Mouse (Mus musculus): ENCODE results near the gene Slc24a1. TPM values are rescaled to one million over a fixed set of nuclear protein-coding genes. Genes with fewer than 3 reads are reported as not detected.

Slc24a1 gene
- polyA plus RNA-seq, 1 experiment, result not detected

DNA sequence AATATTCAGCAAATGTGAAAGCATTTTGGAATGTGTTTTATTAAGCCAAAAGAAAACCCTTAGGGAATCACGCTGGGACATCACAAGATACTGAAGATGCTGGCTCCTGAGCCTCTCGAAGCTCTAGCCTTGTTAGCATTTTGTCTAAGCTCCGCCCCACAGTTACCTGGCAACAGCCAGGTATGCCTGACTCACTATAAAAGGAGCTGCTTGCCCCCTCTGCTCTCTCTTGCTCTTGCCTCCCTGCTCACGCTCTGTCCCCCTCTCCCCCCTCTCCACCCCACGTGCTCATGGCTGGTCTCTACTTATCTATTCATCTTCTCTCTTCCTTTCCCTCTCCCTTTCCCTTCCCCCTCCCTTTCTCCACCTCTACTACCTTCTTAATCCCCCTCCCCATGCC lies 648 bp upstream of the Slc24a1 start:
- DNase-seq, result no peak
- no peak overlapping the region for H3K4me3 ChIP-seq (ENCODE audit: insufficient read depth, low read depth, low read length)
- TF ChIP-seq CTCF (conservative IDR thresholded peaks at IDR 0.05; ENCODE audit: insufficient read depth, insufficient read length, low read depth, low read length), result no peak
- no peak for TF ChIP-seq POLR2A (IDR thresholded peaks at IDR 0.05; ENCODE audit: low read depth, low read length)
- H3K4me1 ChIP-seq (ENCODE audit: control insufficient read depth, insufficient read depth, low read length), result no peaks in the 10 kb centered on the region
- H3K36me3 ChIP-seq (ENCODE audit: control insufficient read depth, insufficient read depth, low read length), result no peaks in the 10 kb centered on the region
- WGBS, result 26% methylated on average over 5 of the region's 5 CpGs
- H3K27ac ChIP-seq (ENCODE audit: insufficient read depth, low read depth, low read length), result no peak overlapping the region
- no peaks in the 10 kb centered on the region for H3K27me3 ChIP-seq (replicated peaks; ENCODE audit: control insufficient read depth, insufficient read depth, low read length)

- Histone ChIP-seq H3K4me3 (ENCODE audit: insufficient read depth, low read depth, low read length) (no peak overlapping the region), H3K27me3 (replicated peaks; ENCODE audit: control insufficient read depth, insufficient read depth, low read length) (no peaks in the 10 kb centered on the region), H3K27ac (ENCODE audit: insufficient read depth, low read depth, low read length) (no peak overlapping the region), H3K4me1 (ENCODE audit: control insufficient read depth, insufficient read depth, low read length) (no peaks in the 10 kb centered on the region; the same call in 1 of the 2 replicates), H3K36me3 (ENCODE audit: control insufficient read depth, insufficient read depth, low read length) (no peaks in the 10 kb centered on the region)
- 83% methylated on average over 9 of the region's 9 CpGs for WGBS
- no peak for TF ChIP-seq POLR2A (IDR thresholded peaks at IDR 0.05; ENCODE audit: low read depth, low read length)
- TF ChIP-seq CTCF (conservative IDR thresholded peaks at IDR 0.05; ENCODE audit: insufficient read depth, insufficient read length, low read depth, low read length), result no peak
- no peak for DNase-seq
Observed at GRCm38 (mm10) chr9:64947483-64948095, 3.8 kb downstream of the Slc24a1 start.

GRCm38 (mm10) chr9:64943997-64944396 lies 7.4 kb downstream of the Slc24a1 start:
- no peak for DNase-seq
- no peak overlapping the region for H3K27ac ChIP-seq (ENCODE audit: insufficient read depth, low read depth, low read length)
- no peaks in the 10 kb centered on the region for H3K36me3 ChIP-seq (ENCODE audit: control insufficient read depth, insufficient read depth, low read length)
- no peaks in the 10 kb centered on the region for H3K27me3 ChIP-seq (replicated peaks; ENCODE audit: control insufficient read depth, insufficient read depth, low read length)
- WGBS, result 40% methylated on average over 11 of the region's 11 CpGs
- H3K4me3 ChIP-seq (ENCODE audit: insufficient read depth, low read depth, low read length), result no peak overlapping the region
- H3K4me1 ChIP-seq (ENCODE audit: control insufficient read depth, insufficient read depth, low read length), result no peaks in the 10 kb centered on the region; the same call in 1 of the 2 replicates
- no peak for TF ChIP-seq CTCF (conservative IDR thresholded peaks at IDR 0.05; ENCODE audit: insufficient read depth, insufficient read length, low read depth, low read length)
- no peak for TF ChIP-seq POLR2A (IDR thresholded peaks at IDR 0.05; ENCODE audit: low read depth, low read length)

- H3K36me3 ChIP-seq (ENCODE audit: control insufficient read depth, insufficient read depth, low read length), result no peaks in the 10 kb centered on the region
- no peak for DNase-seq
- H3K4me3 ChIP-seq (ENCODE audit: insufficient read depth, low read depth, low read length), result no peak overlapping the region
- no peak for TF ChIP-seq POLR2A (IDR thresholded peaks at IDR 0.05; ENCODE audit: low read depth, low read length)
- no peak overlapping the region for H3K27ac ChIP-seq (ENCODE audit: insufficient read depth, low read depth, low read length)
- 89% methylated on average over 4 of the region's 4 CpGs for WGBS
- H3K4me1 ChIP-seq (ENCODE audit: control insufficient read depth, insufficient read depth, low read length), result no peaks in the 10 kb centered on the region; the same call in 1 of the 2 replicates
- no peaks in the 10 kb centered on the region for H3K27me3 ChIP-seq (replicated peaks; ENCODE audit: control insufficient read depth, insufficient read depth, low read length)
Observed at GRCm38 (mm10) chr9:64941650-64942049, 9.8 kb downstream of the Slc24a1 start.

DNA sequence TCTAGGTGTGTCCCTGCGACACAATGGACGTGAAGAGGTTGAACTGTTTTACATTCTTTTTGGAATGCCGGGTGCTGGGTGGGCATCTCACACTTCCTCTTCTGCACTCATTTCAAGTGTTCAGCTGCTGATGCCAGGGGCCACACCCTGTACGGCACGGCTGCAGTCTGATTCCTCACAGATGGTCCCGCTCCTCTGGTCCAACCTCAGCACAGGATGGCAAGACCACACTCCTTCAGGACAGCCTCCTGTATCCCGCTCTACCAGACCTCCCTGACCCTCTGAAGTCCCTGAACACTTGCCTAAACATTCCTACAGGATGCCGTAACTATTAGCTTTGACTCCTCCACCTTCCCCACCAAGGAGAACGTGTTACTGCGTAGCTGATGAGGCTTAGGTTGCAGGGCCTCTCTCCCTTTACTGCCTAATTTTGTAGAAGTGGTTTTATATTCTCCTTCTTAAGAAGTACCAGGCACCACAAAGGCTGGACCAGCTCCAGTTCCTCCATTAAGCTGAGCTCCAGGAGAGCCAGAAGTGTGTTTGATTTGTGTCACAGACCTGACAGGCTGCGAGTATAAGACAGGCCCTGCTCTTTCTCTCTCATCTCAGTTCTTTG lies 10.6 kb downstream of the Slc24a1 start:
- no peak for DNase-seq
- H3K4me3 ChIP-seq (ENCODE audit: insufficient read depth, low read depth, low read length), result no peak overlapping the region
- WGBS, result 73% methylated on average over 11 of the region's 11 CpGs
- H3K4me1 ChIP-seq (ENCODE audit: control insufficient read depth, insufficient read depth, low read length), result no peaks in the 10 kb centered on the region; the same call in 1 of the 2 replicates
- H3K27me3 ChIP-seq (replicated peaks; ENCODE audit: control insufficient read depth, insufficient read depth, low read length), result no peaks in the 10 kb centered on the region
- H3K36me3 ChIP-seq (ENCODE audit: control insufficient read depth, insufficient read depth, low read length), result no peaks in the 10 kb centered on the region
- H3K27ac ChIP-seq (ENCODE audit: insufficient read depth, low read depth, low read length), result no peak overlapping the region
- no peak for TF ChIP-seq POLR2A (IDR thresholded peaks at IDR 0.05; ENCODE audit: low read depth, low read length)
- no peak for TF ChIP-seq CTCF (conservative IDR thresholded peaks at IDR 0.05; ENCODE audit: insufficient read depth, insufficient read length, low read depth, low read length)

GRCm38 (mm10) chr9:64939790-64940189 lies 11.6 kb downstream of the Slc24a1 start:
- DNase-seq, result no peak
- H3K4me3 ChIP-seq (ENCODE audit: insufficient read depth, low read depth, low read length), result no peak overlapping the region
- WGBS, result 83% methylated on average over 2 of the region's 2 CpGs
- H3K4me1 ChIP-seq (ENCODE audit: control insufficient read depth, insufficient read depth, low read length), result no peaks in the 10 kb centered on the region
- H3K36me3 ChIP-seq (ENCODE audit: control insufficient read depth, insufficient read depth, low read length), result no peaks in the 10 kb centered on the region
- H3K27me3 ChIP-seq (replicated peaks; ENCODE audit: control insufficient read depth, insufficient read depth, low read length), result no peaks in the 10 kb centered on the region
- TF ChIP-seq CTCF (conservative IDR thresholded peaks at IDR 0.05; ENCODE audit: insufficient read depth, insufficient read length, low read depth, low read length), result no peak
- TF ChIP-seq POLR2A (IDR thresholded peaks at IDR 0.05; ENCODE audit: low read depth, low read length), result no peak
- no peak overlapping the region for H3K27ac ChIP-seq (ENCODE audit: insufficient read depth, low read depth, low read length)

- Histone ChIP-seq H3K4me3 (ENCODE audit: insufficient read depth, low read depth, low read length) (no peak overlapping the region), H3K36me3 (ENCODE audit: control insufficient read depth, insufficient read depth, low read length) (no peaks in the 10 kb centered on the region), H3K27ac (ENCODE audit: insufficient read depth, low read depth, low read length) (no peak overlapping the region), H3K4me1 (ENCODE audit: control insufficient read depth, insufficient read depth, low read length) (no peaks in the 10 kb centered on the region), H3K27me3 (replicated peaks; ENCODE audit: control insufficient read depth, insufficient read depth, low read length) (no peaks in the 10 kb centered on the region)
- WGBS, result 44% methylated on average over 4 of the region's 4 CpGs
- TF ChIP-seq POLR2A (IDR thresholded peaks at IDR 0.05; ENCODE audit: low read depth, low read length) (no peak), CTCF (conservative IDR thresholded peaks at IDR 0.05; ENCODE audit: insufficient read depth, insufficient read length, low read depth, low read length) (no peak)
- no peak for DNase-seq
Observed at GRCm38 (mm10) chr9:64939281-64939680, 12.1 kb downstream of the Slc24a1 start.
